In genomic region chr5:9056020-9056660, GRCm38 (mm10) we compare ENCODE assay signal across 8 mouse cellular contexts. TPM values are rescaled to one million over a fixed set of nuclear protein-coding genes. Genes with fewer than 3 reads are reported as not detected.
DNase-seq lines count a peak whose midpoint lies in the region; ATAC-seq and TF ChIP-seq lines count a peak whose summit lies in the region.

No protein-coding gene starts in this region.

- peak; percentile 96 for TF ChIP-seq RAD21 in CH12.LX (IDR thresholded peaks at IDR 0.05; ENCODE audit: low read depth, low read length)

- peak; percentile 68; the same call in 1 of the 2 replicates for ATAC-seq in hindbrain, embryonic 11.5 days (ENCODE audit: low FRiP score)

- no peak overlapping the region for H3K27ac ChIP-seq in CH12.LX (ENCODE audit: insufficient read depth, low read depth)
- no peak overlapping the region for H3K27ac ChIP-seq in hindbrain, embryonic 11.5 days (ENCODE audit: low read depth, low read length)

- H3K9ac ChIP-seq in CH12.LX (ENCODE audit: insufficient read depth, low read depth), result no peak overlapping the region
- H3K9ac ChIP-seq in hindbrain, embryonic 11.5 days (ENCODE audit: low read depth, low read length), result no peak overlapping the region

- no peak overlapping the region for H3K4me2 ChIP-seq in CH12.LX (ENCODE audit: insufficient read depth, low read depth, poor library complexity, severe bottlenecking)
- no peak overlapping the region for H3K4me2 ChIP-seq in hindbrain, embryonic 11.5 days (replicated peaks; ENCODE audit: low read depth, low read length)

- no peaks in the 10 kb centered on the region for H3K27me3 ChIP-seq in CH12.LX (replicated peaks)
- H3K27me3 ChIP-seq in hindbrain, embryonic 11.5 days (ENCODE audit: control insufficient read depth, insufficient read depth, low read length), result no peaks in the 10 kb centered on the region

- 37% methylated on average over 3 of the region's 3 CpGs for WGBS in hindbrain, embryonic 11.5 days

- no peaks in the 10 kb centered on the region for H3K79me2 ChIP-seq in CH12.LX (replicated peaks; ENCODE audit: control insufficient read depth, extremely low read depth, insufficient read depth, poor library complexity, severe bottlenecking)

- H3K36me3 ChIP-seq in CH12.LX (replicated peaks in 1 of 2; ENCODE audit: control insufficient read depth in 1 of 2, insufficient read depth in 1 of 2, low read length in 1 of 2), result no peaks in the 10 kb centered on the region
- H3K36me3 ChIP-seq in hindbrain, embryonic 11.5 days (ENCODE audit: control insufficient read depth, insufficient read depth, low read length), result no peaks in the 10 kb centered on the region

- peaks cover 0 to 14% of the 10 kb centered on the region in 2 experiments; a peak in 3 of 4 replicates for H3K4me1 ChIP-seq in CH12.LX (ENCODE audit: control insufficient read depth in 1 of 2, insufficient read depth in 2 of 2)
- H3K4me1 ChIP-seq in hindbrain, embryonic 11.5 days (replicated peaks; ENCODE audit: control insufficient read depth, insufficient read depth, low read length), result no peaks in the 10 kb centered on the region

- no peak for TF ChIP-seq EP300 in CH12.LX (IDR thresholded peaks at IDR 0.05; ENCODE audit: low read length)

- TF ChIP-seq CTCF in CH12.LX (conservative IDR thresholded peaks at IDR 0.05 in 1 of 2, IDR thresholded peaks at IDR 0.05 in 1 of 2; ENCODE audit: low read depth in 2 of 2, low read length in 2 of 2), result peak; percentile 90

- dilution Hi-C loops in CH12.LX (cut with MboI; ENCODE audit: extremely low pct_ligation_motif_present, extremely low pct_unique_long_range_greater_than_20kb, low sequenced_read_pairs), result no loop called here

- peak; percentile 75 for DNase-seq in CH12.LX (ENCODE audit: extremely low read depth)
- DNase-seq in adrenal gland, adult 2 months, result peak; percentile 36
- DNase-seq in embryo, embryonic 11.5 days (ENCODE audit: low read depth, low spot score), result peak; percentile 39
- DNase-seq in hindbrain, embryonic 11.5 days (ENCODE audit: low spot score), result peak; percentile 66
- DNase-seq in layer of hippocampus, adult 8-10 months (ENCODE audit: low spot score in 2 of 2), result peak; percentile 28 to 74
- peak; percentile 73 for DNase-seq in lung, postnatal 14 days
- peak; percentile 82 to 85 for DNase-seq in right cerebral cortex, adult 2 months (ENCODE audit: low spot score in 2 of 2)
- peak; percentile 37 for DNase-seq in yolk sac, embryonic 10.5 days (ENCODE audit: low spot score)

- H3K9me3 ChIP-seq in CH12.LX (replicated peaks; ENCODE audit: low read length), result no peaks in the 10 kb centered on the region
- H3K9me3 ChIP-seq in hindbrain, embryonic 11.5 days (ENCODE audit: control insufficient read depth, low read length), result no peaks in the 10 kb centered on the region

- in situ Hi-C loops in CH12.LX (cut with MboI; ENCODE audit: low pct_ligation_motif_present, low pct_unique_long_range_greater_than_20kb, low sequenced_read_pairs), result no loop called here

- TF ChIP-seq POLR2A in CH12.LX (IDR thresholded peaks at IDR 0.05; ENCODE audit: low read depth, low read length), result no peak

- H3K4me3 ChIP-seq in CH12.LX (replicated peaks in 1 of 3; ENCODE audit: low read depth in 2 of 3, low read length in 2 of 3, poor library complexity in 1 of 3), result no peak overlapping the region
- no peak overlapping the region for H3K4me3 ChIP-seq in hindbrain, embryonic 11.5 days (ENCODE audit: low read depth, low read length)

TF ChIP-seq in CH12.LX, 34 proteins besides CTCF, POLR2A, EP300 and RAD21:
- TF ChIP-seq NRF1 (IDR thresholded peaks at IDR 0.05; ENCODE audit: low read depth, low read length) (no peak), TBP (conservative IDR thresholded peaks at IDR 0.05; ENCODE audit: low read depth, low read length) (no peak), NELFE (IDR thresholded peaks at IDR 0.05; ENCODE audit: low read depth, low read length) (peak; percentile 35; the same call in 1 of the 2 replicates), E2F4 (IDR thresholded peaks at IDR 0.05; ENCODE audit: insufficient replicate concordance, low read depth, low read length) (no peak), KAT2A (IDR thresholded peaks at IDR 0.05; ENCODE audit: insufficient replicate concordance, low read length) (no peak), IRF4 (IDR thresholded peaks at IDR 0.05; ENCODE audit: low read depth, low read length) (peak; percentile 57; the same call in 1 of the 2 replicates), ETS1 (conservative IDR thresholded peaks at IDR 0.05; ENCODE audit: low read depth, low read length) (peak; percentile 19; the same call in 1 of the 2 replicates), ELF1 (IDR thresholded peaks at IDR 0.05; ENCODE audit: low read depth, low read length) (no peak), USF1 (IDR thresholded peaks at IDR 0.05; ENCODE audit: low read depth, low read length) (no peak), POLR2AphosphoS2 (IDR thresholded peaks at IDR 0.05; ENCODE audit: low read depth, low read length) (no peak), MEF2A (IDR thresholded peaks at IDR 0.05; ENCODE audit: borderline replicate concordance, low read depth, low read length) (0 out of 2 replicates have a peak, but pooled peaks have one; percentile 50), ZKSCAN1 (IDR thresholded peaks at IDR 0.05; ENCODE audit: borderline replicate concordance, low read depth, low read length) (no peak), ZC3H11A (IDR thresholded peaks at IDR 0.05; ENCODE audit: low read depth, low read length) (peak; percentile 95), JUN (IDR thresholded peaks at IDR 0.05; ENCODE audit: insufficient read depth, low read depth, low read length) (no peak), CHD1 (IDR thresholded peaks at IDR 0.05; ENCODE audit: low read depth, low read length) (no peak), RCOR1 (conservative IDR thresholded peaks at IDR 0.05; ENCODE audit: low read depth, low read length) (no peak), ZNF384 (IDR thresholded peaks at IDR 0.05; ENCODE audit: low read depth, low read length) (peak; percentile 98), CHD2 (IDR thresholded peaks at IDR 0.05; ENCODE audit: low read length) (no peak), HCFC1 (IDR thresholded peaks at IDR 0.05; ENCODE audit: low read depth, low read length) (peak; percentile 21; the same call in 1 of the 2 replicates), MAFK (IDR thresholded peaks at IDR 0.05; ENCODE audit: insufficient replicate concordance, low read length) (peak; percentile 12; the same call in 1 of the 2 replicates), TCF12 (IDR thresholded peaks at IDR 0.05; ENCODE audit: low read depth, low read length) (no peak), UBTF (IDR thresholded peaks at IDR 0.05; ENCODE audit: low read depth, low read length) (no peak), USF2 (conservative IDR thresholded peaks at IDR 0.05; ENCODE audit: low read depth, low read length) (no peak), MYC (IDR thresholded peaks at IDR 0.05; ENCODE audit: low read depth, low read length) (peak; percentile 64; the same call in 1 of the 2 replicates), JUND (conservative IDR thresholded peaks at IDR 0.05; ENCODE audit: low read depth, low read length) (peak; percentile 31; the same call in 1 of the 2 replicates), MAX (IDR thresholded peaks at IDR 0.05; ENCODE audit: low read length) (peak; percentile 37; the same call in 1 of the 2 replicates), PAX5 (IDR thresholded peaks at IDR 0.05; ENCODE audit: low read length) (no peak), MXI1 (IDR thresholded peaks at IDR 0.05; ENCODE audit: low read depth, low read length) (no peak), BHLHE40 (IDR thresholded peaks at IDR 0.05; ENCODE audit: low read depth, low read length) (no peak), ZMIZ1 (IDR thresholded peaks at IDR 0.05; ENCODE audit: low read depth, low read length) (no peak), GABPA (IDR thresholded peaks at IDR 0.05; ENCODE audit: insufficient replicate concordance, low read depth, low read length) (no peak), SMC3 (IDR thresholded peaks at IDR 0.05; ENCODE audit: low read depth, low read length) (peak; percentile 99), MAZ (IDR thresholded peaks at IDR 0.05; ENCODE audit: low read depth, low read length) (0 out of 2 replicates have a peak, but pooled peaks have one; percentile 33), SIN3A (IDR thresholded peaks at IDR 0.05; ENCODE audit: low read length) (0 out of 2 replicates have a peak, but pooled peaks have one; percentile 34)

RNA-seq across cellular contexts. Expression of gene Tmem243, which starts 44.3 kb away (rescaled TPM):
- 56.2 and 74.7 TPM in 2 replicates for total RNA-seq in CH12.LX (2012; rRNA removed)
- 102 and 107 TPM in 2 replicates for total RNA-seq in CH12.LX (2014; rRNA removed)
- 70.6 and 87.0 TPM in 2 replicates for polyA plus RNA-seq in CH12.LX (2012; ENCODE audit: insufficient read length, low read depth)
- 10 to 100 TPM; 27.0 to 53.8 TPM for total RNA-seq in adrenal gland, adult 2 months (2021)
- polyA plus RNA-seq in adrenal gland, adult 2 months (2012; rRNA removed), result 19.6 and 22.5 TPM in 2 replicates
- 21.2 and 23.9 TPM in 2 replicates for polyA plus RNA-seq in hindbrain, embryonic 11.5 days (2014; fragmentation: Nextera tagmentation; extraction: Ambion mirVana)
- 10 to 100 TPM; 12.0 to 14.8 (median 13.7) TPM for total RNA-seq in layer of hippocampus, adult 8-10 months (2022)

RNA-seq across cellular contexts. Expression of gene Crot, which starts 59.0 kb away (rescaled TPM):
- total RNA-seq in CH12.LX (2012; rRNA removed), result 12.4 and 13.4 TPM in 2 replicates
- total RNA-seq in CH12.LX (2014; rRNA removed), result 18.2 and 22.4 TPM in 2 replicates
- 12.0 and 13.5 TPM in 2 replicates for polyA plus RNA-seq in CH12.LX (2012; ENCODE audit: insufficient read length, low read depth)
- 10 to 100 TPM; 33.2 to 37.5 TPM for total RNA-seq in adrenal gland, adult 2 months (2021)
- polyA plus RNA-seq in adrenal gland, adult 2 months (2012; rRNA removed), result 3.3 and 3.7 TPM in 2 replicates
- 32.3 and 33.6 TPM in 2 replicates for polyA plus RNA-seq in hindbrain, embryonic 11.5 days (2014; fragmentation: Nextera tagmentation; extraction: Ambion mirVana)
- total RNA-seq in layer of hippocampus, adult 8-10 months (2022), result 10 to 100 TPM; 21.6 to 30.9 (median 25.3) TPM
